Mouse (Mus musculus) granulocyte monocyte progenitor cell, adult 5-6 weeks (primary cell): Measurements from ENCODE around the gene Apoc2. TPM values are rescaled to one million over a fixed set of nuclear protein-coding genes. Genes with fewer than 3 reads are reported as not detected.
A peak's percentile ranks its signal among the peaks of the same experiment; 100 is the strongest.
"Not testable (repeated sequence)": the region's sequence is repeated elsewhere in the genome, so short reads cannot be mapped to it uniquely, and the experiment has no call there.

Source experiments
- ATAC-seq: replicated peaks from 2 replicates; pipeline ENCODE4 v1.8.0; 2016; ENCODE audit warnings: mild to moderate bottlenecking, moderate TSS enrichment, inconsistent platforms; ENCODE audit not compliant: poor library complexity, severe bottlenecking
- total RNA-seq, 2 experiments: library from RNA; stranded (forward) in 1 of 2; stranded (reverse) in 1 of 2; fragments of 200-712, 200-1000 nt in 1 of 2; fragments of >200 nt in 1 of 2; fragmentation: Nextera tagmentation in 1 of 2; gene quantifications; 2 replicates each; pipeline ENCODE4 v1.2.3; 2014 to 2017

Apoc2 gene
- total RNA-seq, 2 experiments from 2014 or later, result 5.9 TPM; not detected in 1

DNA sequence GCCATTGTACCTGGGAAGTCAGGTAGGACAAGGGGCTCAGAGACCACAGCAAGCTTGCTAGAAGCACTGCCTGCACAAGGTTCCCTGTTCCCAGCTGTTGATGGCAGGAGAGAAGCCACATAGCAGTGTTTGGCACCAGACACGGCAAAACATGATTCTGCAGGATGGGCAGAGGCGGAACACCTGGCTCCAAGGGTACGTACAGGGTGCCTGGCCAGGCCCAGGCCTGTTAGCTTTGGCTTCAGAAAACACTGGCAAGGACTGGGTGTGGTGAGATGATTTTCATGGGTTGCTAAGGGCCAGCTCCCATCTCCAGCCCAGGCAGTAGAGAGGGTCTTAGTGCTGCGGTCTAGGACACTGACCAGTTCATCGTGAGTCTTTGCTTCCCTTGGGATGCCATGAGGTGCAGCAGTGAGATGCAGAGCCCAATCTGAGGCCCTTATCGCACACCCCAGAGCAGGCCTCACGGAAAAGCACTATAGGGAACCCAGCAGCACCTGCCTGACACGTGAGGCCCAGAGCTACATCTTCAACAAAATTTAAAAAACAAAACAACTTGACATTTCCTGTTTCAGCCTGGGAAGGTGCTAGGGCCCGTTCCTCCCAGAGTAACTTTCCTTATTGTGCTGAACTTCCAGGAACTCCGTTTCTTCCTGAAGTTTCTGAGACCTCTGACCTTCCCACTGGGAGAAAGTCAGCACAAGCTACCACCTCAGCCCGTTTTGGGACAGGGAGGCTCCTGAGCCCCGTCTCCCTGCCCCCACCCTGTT lies 22.7 kb upstream of the Apoc2 start:
- no peak for ATAC-seq

DNA sequence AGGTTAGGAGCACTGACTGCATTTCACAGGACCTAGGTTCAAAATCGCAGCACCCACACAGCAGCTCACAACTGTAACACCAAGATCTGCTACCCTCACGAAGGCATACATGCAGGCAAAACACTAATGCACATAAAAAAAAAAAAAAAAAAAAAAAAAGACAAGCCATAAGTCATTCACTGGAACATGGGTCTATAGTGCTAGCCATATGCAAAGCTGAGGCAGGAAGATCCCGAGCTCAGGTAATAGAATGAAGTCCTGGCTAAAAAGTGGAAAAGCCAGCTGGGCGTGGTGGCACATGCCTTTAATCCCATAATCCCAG lies 22.0 kb upstream of the Apoc2 start:
- ATAC-seq, result no peak

DNA sequence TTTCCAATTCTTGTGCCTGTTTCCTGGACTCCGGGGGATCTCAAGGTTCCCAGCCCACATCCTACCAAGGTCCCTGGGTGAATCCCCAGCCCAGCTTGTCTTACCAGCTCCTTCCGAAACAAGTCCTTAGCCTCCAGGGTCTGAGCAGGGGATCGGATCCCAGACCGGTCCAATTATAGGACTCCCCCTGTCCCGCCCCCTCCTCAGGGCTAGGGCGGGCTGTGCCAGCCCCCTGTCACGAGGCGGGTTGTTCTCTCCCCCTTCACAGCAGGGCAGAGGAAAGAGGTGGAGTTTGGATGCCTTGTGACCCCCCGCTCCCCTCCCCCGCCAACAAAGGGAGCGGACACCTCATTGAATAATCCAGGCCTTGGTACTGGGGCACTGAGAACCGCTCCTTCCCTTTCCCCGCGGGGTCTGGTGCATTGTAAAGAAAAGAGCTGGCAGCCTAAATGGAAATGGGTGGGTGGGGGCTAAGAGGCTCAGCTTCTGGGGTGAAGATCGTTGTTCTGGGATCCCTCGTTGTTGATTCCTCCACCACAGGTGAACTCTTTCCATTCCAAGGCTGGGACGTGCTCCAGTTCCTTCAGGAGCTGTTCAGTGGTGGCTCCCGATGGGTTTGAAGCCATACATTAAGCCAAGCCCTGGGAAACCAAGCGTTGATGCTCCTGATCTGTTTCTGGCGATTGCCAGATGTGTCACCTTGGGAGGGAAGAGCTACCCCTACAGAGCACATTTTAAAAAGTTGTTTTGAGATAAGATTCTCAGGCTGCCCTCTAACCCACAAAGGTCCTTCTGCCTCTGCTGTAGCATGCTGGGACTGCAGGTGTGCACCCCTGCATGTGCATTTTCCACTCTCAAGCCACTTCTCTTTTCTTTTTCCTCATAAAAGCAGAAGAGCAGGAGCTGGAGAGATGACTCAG lies 21.4 kb upstream of the Apoc2 start, which contains the start of gene Apoe:
Gene Apoe, minus strand, starts transcription at position 282 of the 920 bp plus-strand sequence.
- ATAC-seq, result peak; percentile 65

DNA sequence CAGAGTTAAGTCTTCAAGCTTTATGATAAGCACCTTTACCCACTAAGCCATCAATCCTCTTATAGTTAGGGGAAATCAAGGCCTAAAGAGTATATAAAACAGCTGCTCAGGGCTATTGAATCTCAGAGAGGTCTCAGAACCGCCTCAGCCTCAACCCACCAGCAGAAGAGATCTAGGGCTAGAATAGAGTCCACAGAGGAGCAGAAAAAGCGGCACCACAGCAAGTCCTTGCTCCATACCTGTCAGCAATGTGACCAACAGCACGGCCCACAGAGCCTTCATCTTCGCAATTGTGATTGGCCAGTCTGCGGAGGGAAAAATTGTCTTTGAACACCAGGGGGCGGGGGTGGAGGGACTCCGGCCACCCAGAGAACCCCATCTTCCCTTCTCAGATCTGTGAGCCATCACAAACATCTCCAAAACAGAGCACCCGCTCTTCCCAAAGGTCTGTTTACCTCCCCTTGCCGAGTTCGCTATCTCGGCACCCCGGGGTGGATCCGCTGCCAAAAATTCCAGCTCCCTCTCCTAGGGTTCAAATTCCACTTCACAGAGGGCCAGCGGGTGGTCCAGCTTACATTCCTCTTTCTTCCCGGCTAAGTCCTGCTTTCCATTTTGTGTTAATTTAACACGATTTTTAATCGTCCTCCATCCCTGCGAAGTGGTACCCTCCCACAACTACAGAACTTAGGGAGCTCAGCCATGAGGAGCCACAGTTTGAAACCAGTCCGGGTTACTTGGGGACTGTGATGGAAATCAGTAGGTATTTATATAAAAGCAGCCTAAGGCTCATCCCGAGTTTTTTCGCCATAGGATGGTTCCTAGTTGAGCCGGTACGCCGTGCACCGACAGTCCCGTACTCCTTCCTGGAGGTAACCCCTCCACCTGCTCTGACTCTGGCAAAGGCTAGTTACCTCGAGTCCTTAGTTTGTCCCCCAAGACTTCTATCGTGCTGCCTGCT lies 20.5 kb upstream of the Apoc2 start:
- ATAC-seq, result 0 out of 2 replicates have a peak, but pooled peaks have one; percentile 16

DNA sequence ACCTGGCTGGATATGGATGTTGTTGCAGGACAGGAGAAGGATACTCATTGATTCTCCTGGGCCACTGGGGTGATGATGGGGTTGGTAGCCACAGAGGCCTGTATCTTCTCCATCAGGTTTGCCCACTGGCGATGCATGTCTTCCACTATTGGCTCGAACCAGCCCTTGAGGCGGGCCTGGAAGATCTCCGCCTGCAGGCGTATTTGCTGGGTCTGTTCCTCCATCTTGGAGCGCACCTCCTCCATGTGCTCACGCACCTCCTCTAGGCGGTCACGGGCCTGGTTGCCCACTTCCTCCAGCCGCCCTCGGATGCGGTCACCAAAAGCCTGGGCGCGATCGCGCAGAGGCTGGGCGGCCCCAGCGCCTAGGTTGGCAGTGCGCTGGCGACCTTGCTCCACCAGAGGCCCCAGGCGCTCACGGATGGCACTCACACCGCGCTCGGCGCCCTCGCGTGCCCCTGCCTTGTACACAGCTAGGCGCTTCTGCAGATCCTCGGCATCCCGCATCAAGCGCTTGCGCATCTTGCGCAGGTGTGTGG lies 18.7 kb upstream of the Apoc2 start:
- ATAC-seq, result no peak

DNA sequence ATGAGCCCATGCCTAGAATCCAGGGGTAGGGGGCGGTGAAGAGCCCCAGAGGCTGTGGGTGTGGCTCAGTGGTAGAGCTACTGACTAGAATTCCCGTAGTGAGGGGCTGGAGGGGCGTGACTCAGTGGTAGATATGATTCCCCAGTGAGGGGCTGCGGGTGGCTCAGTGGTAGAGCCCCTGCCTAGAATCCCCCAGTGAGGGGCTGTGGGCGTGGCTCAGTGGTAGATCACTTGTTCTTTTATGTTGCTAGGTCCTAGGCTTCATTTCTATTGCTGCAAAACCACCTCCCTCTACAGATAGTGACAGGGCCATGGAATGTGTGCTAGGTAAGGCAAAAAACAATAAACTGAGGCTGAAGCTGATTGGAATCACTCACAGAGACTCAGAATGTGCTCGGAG lies 18.1 kb upstream of the Apoc2 start:
- no peak for ATAC-seq

DNA sequence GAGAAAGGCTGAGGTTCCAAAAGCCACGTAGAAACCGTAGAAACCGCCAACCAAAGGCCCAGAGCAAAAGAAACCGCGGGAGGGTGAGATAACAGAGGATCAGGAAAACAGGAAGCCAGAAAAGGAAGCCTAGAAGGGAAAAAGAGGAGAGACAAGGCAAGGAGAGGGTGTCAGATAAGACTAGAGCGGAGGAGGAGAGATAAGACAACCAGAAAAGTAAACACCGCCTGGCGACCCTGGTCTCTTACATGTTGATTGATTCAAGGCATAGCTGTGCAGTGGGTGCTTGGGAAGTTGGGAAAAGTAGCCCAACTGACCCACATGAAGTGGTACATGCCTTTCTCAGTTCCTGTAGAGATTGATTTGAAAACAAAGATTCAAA lies 17.5 kb upstream of the Apoc2 start:
- ATAC-seq, result no peak

DNA sequence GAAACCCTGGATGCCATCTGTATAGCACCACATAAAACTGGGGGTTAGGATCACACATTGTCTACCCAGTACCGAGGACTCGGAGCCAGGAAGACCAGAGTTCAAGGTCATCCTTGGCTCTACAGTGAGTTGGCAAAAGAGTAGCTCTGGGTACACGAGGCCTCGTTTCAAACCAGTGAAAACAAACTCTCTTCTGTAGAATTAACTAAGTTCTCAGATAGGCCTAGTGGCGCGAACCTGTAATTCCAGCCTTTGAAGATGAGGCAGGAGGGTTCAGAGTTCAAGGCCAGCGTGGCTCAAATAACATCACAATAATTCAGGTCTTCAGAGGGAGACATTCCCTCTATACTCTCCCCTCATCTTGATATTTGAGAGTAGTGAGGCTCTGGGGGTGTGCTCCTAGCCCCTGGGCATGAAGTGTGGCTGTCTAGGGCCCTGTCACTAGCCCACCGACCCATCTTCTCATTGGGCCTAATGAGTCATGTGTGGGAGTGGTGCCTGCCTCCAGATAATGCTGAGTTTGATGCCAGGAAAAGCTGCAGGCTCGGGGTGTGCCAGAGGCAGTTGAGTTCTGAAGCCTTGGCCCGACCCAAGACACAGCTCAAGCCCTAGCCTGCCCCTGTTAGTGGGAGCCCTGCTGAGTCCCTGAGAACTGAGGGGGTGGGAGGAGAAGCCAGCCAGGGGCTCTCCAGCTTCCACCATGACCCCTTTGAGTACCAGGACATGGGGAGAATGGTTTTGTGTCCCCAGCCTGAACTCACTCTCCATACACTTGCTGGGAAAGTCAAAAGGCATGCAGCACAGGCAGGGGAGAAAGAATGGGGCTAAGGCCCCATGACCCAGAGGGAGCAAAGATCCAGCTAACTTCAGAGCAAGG lies 16.8 kb upstream of the Apoc2 start:
- no peak for ATAC-seq

DNA sequence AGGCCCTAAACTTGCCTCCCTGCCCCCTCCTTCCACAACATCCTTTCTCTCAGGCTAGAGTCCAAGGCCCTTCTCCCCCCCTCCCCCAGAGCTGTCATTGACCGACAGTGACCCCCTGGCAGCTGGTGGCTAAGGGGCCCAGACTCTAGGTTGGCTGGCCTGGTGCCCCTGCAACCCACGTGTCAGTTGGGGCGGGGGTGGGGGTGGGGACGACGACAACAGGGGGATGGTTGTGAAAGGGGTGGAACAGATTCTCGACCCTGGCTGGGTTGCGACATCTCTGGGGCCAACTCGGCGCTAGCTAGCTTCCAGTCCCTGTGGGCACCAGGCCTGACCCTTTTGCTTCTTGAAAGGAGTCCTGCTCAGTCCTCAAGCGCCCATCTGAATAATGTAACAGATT lies 15.7 kb upstream of the Apoc2 start:
- peak; percentile 84 for ATAC-seq

DNA sequence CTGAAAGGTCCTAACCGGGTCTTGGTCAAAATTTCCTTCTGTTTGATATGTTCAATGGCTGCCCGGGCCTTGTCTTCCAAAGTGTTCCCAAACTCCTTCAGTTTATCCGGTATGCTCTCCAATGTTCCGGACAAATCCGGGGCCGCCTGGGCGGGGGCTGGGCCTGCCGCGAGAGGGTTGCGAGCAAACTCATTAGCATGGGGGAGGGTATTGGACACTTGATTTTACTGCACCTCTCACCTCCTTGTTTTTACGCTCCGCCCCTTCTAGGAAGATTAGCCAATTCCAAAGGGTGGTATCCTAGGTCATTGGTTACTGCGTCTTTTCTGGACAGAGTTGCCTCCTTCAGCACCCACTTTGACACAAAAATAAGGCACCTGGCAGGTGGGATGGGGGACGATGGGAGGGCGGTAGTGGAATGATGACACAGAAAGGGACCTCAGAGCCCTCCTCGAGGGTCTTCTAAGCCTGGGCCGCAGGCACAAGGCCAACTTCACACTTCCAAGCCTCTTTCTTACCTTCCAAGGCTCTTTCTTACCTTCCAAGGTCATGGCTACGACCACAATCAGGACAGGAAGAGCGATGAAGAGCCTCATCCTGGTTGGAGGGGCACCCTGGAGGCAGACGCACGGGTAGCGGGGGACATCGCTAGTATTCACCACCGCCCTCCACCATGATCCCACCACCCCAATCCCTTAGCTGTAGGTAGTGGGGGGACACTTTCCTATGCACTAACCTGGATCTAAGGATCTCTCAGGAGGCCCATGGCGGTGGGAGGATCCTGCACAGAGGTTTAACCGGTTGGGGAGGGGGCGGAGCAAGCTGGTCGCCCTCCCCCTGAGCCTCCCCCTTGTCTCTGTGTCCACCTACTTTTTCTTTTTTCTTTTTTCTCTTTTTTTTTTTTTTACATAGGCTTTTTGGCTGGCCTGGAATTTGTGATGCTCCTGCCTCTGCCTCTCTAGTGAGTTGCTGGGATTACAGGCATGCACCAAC lies 14.4 kb upstream of the Apoc2 start, which contains the start of gene Apoc1:
Gene Apoc1, minus strand, starts transcription at position 788 of the 993 bp plus-strand sequence.
- ATAC-seq, result no peak

DNA sequence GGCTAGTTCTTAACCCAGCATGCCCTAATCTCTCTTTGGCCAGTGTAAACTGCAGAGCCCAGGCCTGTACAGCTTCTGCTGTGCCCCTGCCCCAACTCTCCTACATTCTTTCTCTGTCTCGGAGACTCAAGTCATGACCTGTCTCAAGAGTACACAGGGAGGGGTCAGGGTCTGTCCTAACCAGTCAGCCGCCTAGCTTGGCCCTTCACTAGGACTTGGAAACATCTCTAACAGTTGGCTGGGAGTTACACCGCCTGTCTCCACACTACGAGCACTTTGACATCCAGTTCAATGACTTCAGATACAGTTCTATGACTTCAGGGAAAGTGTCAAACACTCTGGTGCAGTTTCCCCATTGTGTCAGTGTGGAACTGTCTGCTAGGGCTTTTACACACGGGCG lies 13.7 kb upstream of the Apoc2 start:
- ATAC-seq, result no peak

DNA sequence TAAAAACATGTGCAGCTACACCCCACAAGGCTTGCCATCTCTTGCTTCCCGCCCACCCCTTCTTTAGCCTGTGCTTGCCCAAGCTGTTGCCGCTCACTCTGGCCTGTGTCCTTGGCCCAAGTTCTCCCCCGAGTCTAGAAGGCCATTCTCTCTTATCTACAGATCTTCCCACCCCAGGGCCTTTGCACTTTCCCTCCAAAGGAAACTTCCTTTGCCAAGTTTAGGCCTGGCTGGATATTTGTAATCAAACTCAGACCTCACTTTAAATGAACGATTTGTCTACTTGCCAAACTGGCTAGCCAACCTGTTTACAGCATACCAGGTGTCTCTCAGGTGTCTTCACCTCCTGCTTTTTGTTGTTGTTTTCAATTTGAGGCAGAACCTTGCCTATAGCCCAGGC lies 13.1 kb upstream of the Apoc2 start:
- ATAC-seq, result no peak

DNA sequence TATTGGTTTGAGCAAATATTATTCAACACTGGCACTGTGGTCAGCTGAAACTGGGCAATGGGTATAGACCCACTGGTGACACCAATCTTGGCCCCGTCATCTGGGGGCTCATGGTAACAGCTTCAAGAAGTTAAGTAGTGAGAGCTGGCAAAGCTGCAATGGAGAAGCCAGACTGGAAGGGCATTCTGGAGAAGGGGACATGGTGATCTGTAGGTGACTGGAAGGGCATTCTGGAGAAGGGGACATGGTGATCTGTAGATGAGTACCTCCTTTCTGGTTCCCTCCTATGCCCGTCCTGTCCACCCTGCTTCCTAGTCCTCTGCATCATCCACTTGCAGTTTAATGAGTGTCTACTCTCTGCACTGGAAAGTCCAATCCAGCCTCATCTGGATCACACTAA lies 10.9 kb upstream of the Apoc2 start:
- no peak for ATAC-seq

DNA sequence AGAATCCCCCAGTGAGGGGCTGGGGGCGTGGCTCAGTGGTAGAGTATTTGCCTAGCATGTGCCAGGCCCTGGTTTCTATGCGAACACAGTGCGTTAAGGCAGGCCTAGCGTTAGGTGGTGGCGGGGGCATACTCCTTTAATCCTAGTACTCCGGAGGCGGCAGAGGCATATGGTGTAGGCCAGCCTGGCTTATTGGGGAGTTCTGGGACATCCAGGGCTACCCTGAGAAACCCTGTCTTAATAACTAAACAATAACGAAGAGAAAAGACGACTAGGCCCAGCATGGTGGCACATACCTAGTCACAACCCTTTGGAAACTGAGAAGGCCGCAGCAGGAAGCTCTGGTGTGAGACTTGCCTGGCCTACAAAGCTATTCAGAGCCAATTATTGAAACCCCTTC lies 10.4 kb upstream of the Apoc2 start:
- no peak for ATAC-seq

DNA sequence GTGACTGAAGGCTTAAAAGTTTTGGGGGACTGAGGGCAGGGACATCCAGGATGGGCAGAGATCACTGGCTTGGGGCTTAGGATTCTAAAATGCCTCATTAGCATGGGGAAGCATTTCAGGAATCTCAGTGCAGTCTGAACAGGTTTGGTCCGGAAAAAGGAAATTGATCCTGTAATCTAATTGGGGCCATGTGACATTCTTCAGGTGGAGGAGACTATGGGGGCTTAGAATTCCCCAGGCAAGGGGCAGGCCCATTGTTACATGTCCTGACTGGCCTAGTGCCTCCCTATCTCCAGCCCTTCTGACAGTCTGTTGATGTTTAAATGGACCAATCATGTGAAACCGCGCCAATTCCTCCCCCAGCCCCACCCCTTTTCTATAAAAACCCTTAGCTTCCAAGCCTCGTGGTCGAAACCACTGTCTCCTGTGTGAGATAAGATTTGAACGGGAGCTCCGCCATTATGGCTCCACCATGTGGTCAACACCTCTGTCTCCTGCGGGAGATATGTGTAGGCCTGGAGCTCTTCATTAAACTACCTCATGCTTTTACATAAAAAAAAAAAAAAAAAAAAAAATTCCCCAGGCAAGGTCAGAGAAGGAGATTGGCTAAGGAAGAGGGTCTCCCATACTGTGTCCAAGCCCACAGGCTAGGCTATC lies 9.3 kb upstream of the Apoc2 start:
- not testable (repeated sequence) for ATAC-seq

DNA sequence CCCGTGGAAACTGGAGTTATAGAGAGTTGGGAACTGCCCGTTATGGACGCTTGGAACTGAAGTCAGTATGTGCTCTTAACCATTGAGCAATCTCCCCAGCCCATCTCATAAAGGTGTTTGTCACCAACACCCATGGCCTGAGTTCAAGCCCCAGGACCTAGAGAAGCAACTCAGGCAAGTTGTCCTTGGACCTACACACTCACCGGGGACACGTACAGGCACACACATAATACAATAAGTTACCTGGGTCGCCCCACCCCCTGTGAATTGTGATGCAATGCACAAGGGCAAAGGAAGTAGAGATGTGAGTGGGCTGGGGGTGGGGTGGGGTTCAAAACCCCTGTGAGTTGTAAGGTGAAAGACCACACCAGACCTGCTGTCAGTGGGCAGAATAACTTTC lies 8.8 kb upstream of the Apoc2 start:
- no peak for ATAC-seq

DNA sequence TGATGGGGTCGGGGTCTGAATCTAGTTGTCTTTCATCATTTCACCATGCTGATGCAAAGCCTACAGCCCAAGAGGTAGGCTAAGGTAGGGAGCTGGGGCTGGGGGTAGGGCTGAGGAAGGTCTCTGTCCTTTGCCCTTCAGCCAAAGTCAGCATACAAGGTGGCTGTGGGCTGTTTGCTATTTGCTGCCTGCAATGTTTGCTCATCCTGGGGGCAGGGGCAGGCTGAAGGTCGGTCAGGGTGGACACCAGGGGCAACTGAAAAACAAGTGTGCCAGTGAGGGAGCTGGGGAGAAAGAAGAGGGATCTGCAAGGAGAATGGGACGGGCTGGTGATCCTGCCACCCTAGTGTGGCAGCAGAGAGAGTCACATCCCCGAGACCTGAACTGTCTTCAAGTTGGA lies 7.6 kb upstream of the Apoc2 start:
- no peak for ATAC-seq
